Mouse (Mus musculus) adrenal gland, postnatal 36 days (tissue): ENCODE results near the gene Gle1. TPM values are rescaled to one million over a fixed set of nuclear protein-coding genes. Genes with fewer than 3 reads are reported as not detected.
"Not testable (repeated sequence)": the region's sequence is repeated elsewhere in the genome, so short reads cannot be mapped to it uniquely, and the experiment has no call there.

Experiments
- DNase-seq, 2 experiments: peaks; one replicate each; pipeline ENCODE4 v3.0.0; 2021; ENCODE audit warnings: mixed read lengths in 1 of 2
- long read RNA-seq, 2 experiments: library from polyadenylated mRNA; stranded (forward); transcript quantifications; one replicate each; pipeline ENCODE4 v2.0.0; 2021; ENCODE audit warnings: borderline sequencing depth in 2 of 2
- total RNA-seq, 2 experiments: library from RNA; stranded (reverse); gene quantifications; 2 replicates each; pipeline ENCODE4 v1.2.3; 2021

Gle1 gene
- total RNA-seq: 10 to 100 TPM; 29.8 to 32.1 TPM
- long read RNA-seq, experiment 1, full-length matches to known transcripts: 38 of 50 reads
- long read RNA-seq, experiment 1, partial matches to known transcripts: 7 of 50 reads
- long read RNA-seq, experiment 1, other reads (novel, unspliced or antisense): 5 of 50 reads
- long read RNA-seq, experiment 2, full-length matches to known transcripts: 15 of 16 reads
- long read RNA-seq, experiment 2, partial matches to known transcripts: 0 of 16 reads
- long read RNA-seq, experiment 2, other reads (novel, unspliced or antisense): 1 of 16 reads

DNA sequence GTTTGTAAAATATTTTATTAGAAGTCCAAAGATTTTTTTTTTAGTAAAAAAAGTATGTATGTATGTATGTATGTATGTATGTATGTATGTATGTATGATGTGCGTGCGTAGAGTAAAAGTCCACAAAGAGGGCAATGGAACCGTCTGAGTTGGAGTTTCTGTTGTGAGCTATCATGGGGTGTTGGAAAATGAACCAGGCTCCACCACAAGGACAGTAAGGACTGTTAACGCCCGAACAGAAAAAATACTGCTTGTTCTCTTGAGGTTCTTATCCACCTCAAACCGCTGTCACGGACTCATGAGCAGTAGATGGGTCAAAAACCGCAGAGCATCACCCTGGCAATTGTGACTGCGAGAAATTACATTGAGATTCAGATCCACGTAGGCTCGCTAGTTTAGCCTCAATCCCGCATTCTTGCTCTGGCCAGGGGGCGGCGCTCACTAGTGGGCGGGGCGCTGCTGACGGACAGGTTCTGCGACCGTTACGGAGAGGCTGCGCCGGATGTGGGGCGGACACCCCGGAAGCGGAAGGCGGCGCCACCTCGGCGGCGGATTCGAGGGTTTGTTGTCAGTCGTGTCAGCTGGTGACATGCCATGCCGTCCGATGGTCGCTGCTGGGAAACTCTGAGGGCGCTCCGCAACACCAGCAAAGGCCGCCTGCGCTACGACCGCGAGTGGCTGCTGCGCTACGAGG is at the start of gene Gle1:
Gene Gle1, plus strand, starts transcription at position 521 of the 694 bp plus-strand sequence.
- peak; percentile 98 to 99 for DNase-seq

- not testable (repeated sequence) for DNase-seq
Measured at GRCm38 (mm10) chr2:29886659-29887292, 48.5 kb upstream of the Gle1 start.

GRCm38 (mm10) chr2:29889066-29889944 is 45.9 kb upstream of the Gle1 start, which contains the start of gene Odf2:
Gene Odf2, plus strand, starts transcription at chr2:29889221.
- DNase-seq: peak; percentile 100

GRCm38 (mm10) chr2:29889991-29890833 is 45.0 kb upstream of the Gle1 start:
- peak; percentile 94 to 95 for DNase-seq

DNA sequence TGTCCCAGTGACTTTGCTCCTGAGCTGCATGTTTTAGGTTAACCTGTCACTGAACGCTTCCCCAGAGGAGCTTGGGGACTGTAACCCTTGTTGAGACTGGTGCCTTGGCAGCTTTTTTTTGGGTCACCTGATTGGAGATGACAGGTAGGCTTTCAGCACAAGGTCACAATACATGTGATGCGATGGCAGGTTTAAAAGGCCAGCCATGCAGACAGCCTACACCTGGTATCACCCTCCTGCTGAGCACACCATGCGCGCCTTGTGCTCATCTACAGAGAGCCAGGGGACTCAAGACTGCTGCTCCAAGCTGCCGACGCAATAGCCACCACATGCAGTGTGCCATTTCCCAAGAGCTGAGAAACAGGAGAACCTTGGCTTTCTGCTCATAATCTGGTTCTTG is 43.5 kb upstream of the Gle1 start:
- no peak for DNase-seq

DNA sequence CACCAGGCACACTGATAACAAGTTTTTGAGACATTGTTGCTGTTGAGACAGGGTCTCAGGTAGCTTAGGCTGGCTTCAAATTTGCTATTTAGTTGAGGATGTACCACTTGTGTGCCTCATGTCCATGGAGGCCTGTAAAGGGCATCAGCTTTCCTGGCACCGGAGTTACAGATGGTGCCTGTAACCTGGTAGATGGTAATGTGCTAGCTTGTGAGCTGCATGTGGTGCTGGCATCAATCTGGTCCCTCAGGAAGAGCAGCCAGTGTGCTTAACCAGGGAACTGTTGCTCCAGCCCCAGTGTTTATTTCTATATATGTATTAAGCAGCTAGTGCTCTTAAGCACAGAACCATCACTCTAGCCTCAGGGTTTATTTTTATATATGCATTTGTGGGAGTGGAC is 39.2 kb upstream of the Gle1 start:
- DNase-seq: no peak

- DNase-seq: no peak
Measured at GRCm38 (mm10) chr2:29897366-29897765, 37.9 kb upstream of the Gle1 start.

- no peak for DNase-seq
Measured at GRCm38 (mm10) chr2:29898081-29898480, 37.1 kb upstream of the Gle1 start.

GRCm38 (mm10) chr2:29902194-29902593 is 33.0 kb upstream of the Gle1 start:
- no peak for DNase-seq

DNA sequence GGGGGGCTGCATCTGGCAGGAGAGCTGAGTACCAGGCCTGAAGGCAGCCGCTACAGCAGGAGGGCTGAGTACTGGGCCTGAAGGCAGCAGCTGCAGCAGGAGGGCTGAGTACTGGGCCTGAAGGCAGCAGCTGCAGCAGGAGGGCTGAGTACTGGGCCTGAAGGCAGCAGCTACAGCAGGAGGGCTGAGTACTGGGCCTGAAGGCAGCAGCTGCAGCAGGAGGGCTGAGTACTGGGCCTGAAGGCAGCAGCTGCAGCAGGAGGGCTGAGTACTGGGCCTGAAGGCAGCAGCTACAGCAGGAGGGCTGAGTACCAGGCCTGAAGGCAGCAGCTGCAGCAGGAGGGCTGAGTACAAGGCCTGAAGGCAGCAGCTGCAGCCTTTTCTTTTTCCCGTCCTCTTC is 27.1 kb upstream of the Gle1 start:
- DNase-seq: not testable (repeated sequence)

- peak in 1 of 2 experiments; percentile 35 for DNase-seq
Measured at GRCm38 (mm10) chr2:29910042-29910441, 25.2 kb upstream of the Gle1 start.

GRCm38 (mm10) chr2:29917621-29918020 is 17.6 kb upstream of the Gle1 start:
- DNase-seq: peak; percentile 72 to 81

- DNase-seq: peak; percentile 59 to 69
Measured at GRCm38 (mm10) chr2:29922011-29922410, 13.2 kb upstream of the Gle1 start.

GRCm38 (mm10) chr2:29926542-29926941 is 8.7 kb upstream of the Gle1 start:
- no peak for DNase-seq

GRCm38 (mm10) chr2:29930506-29930905 is 4.7 kb upstream of the Gle1 start:
- DNase-seq: no peak

- DNase-seq: no peak
Measured at GRCm38 (mm10) chr2:29931194-29931593, 4.0 kb upstream of the Gle1 start.

DNA sequence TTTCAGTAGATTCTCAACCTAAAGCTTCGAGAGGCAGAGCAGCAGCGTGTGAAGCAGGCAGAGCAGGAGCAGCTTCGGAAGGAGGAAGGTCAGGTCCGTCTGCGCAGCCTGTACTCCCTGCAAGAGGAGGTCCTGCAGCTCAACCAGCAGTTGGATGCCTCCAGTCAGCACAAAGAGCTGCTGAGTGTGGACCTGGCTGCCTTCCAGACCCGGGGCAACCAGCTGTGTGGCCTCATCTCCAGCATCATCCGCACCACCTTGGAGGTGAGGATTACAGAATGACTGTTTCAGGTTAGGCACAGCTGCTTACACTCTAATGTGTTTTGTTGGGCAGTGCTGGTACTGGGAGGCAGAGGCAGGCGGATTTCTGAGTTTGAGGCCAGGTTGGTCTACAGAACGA is 4.8 kb downstream of the Gle1 start:
- DNase-seq: no peak

- no peak for DNase-seq
Measured at GRCm38 (mm10) chr2:29940826-29941225, 5.6 kb downstream of the Gle1 start.

DNA sequence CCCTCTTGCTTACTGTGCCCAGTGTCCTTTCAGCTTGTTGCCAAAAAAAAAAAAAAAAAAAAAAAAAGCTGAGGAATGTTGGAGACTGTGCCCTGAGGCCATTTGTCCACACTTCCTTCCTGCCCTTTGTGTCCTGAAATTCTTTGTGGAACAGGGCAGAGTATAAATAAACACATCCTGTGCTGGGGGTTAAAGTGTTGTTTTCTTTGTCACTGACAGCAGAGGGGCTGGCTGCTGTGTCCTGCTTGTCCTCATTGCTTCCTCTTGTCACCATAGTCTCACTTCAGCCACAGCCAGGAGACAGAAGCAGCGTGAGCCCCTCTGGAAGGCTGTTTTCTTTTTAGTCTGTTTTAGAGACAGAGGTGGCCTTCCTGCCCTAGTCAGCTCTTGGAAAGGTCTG is 9.5 kb downstream of the Gle1 start:
- DNase-seq: peak; percentile 15 to 30

DNA sequence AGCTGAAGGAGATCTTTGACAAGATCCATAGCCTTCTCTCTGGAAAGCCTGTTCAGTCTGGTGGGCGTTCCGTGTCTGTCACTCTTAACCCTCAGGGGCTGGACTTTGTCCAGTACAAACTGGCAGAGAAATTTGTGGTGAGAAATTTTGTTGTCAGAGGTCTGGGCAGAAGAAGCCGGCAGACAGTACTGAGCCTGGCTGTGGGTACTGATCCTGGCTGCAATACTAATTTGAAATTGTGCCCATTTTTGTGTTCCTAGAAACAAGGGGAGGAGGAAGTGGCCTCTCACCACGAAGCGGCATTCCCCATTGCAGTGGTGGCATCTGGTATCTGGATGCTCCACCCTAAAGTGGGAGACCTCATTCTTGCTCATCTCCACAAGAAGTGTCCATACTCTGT is 13.7 kb downstream of the Gle1 start:
- no peak for DNase-seq

DNA sequence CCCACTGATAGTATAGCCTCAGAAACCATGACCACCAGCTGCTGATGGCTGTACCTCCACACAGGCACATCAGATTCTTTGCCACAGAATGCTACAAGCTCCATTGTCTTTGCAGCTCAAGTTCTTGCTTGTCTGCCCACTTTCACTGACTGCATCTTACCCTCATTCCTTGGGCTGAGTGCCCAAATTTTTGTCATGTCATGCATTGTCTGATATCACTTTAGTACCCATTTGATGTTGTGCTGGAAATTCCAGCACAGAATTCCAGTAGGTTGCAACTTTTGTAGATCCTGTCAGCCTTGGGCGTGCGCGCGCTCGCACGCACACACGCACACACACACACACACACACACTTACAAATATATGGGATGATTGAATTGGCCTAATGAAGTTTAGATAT is 26.0 kb downstream of the Gle1 start:
- DNase-seq: no peak
